Mouse (Mus musculus) ES-Bruce4 (cell line): ENCODE data around the gene Baat.

ENCODE experiments used
- CTCF ChIP-seq: IDR thresholded peaks from one replicate; pipeline ENCODE4 v1.8.1; 2011; ENCODE audit warnings: low read depth, low read length
- EP300 ChIP-seq: IDR thresholded peaks from 2 replicates; pipeline ENCODE4 v1.6.1; 2011; ENCODE audit warnings: low read depth, low read length; ENCODE audit not compliant: insufficient read depth
- POLR2A ChIP-seq: IDR thresholded peaks from one replicate; pipeline ENCODE4 v1.8.1; 2011; ENCODE audit warnings: low read length; ENCODE audit not compliant: insufficient read depth

GRCm38 (mm10) chr4:49485442-49485841, 20.9 kb downstream of the Baat start:
- TF ChIP-seq CTCF = no peak
- no peak for TF ChIP-seq POLR2A
- TF ChIP-seq EP300 = no peak
